Mouse (Mus musculus): ENCODE measurements around the gene Gcnt2. TPM values are rescaled to one million over a fixed set of nuclear protein-coding genes. Genes with fewer than 3 reads are reported as not detected.

Gcnt2 gene
- polyA plus RNA-seq, 1 experiment = 6.3 TPM

DNA sequence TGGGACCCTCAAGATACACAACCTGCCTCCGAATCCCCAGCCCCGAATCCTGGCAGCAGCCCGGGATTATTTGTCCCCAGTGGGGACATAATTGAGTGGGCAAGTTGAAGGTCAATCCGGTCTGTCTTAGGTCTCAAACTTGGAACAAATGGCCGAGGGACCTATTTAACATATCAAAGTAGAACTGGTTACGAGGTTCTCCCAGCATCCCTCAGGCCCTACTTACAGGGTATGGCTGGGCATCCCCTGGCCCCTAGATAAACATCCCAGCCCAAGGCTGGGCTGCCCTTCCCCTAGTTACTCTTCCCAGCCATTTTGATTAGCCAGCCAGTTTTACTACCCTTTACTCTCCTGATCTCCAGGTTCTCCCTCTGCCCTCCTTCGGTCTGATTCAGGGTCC is 8.3 kb upstream of the Gcnt2 start:
- Histone ChIP-seq H3K79me2 (ENCODE audit: control insufficient read depth, insufficient read depth) (no peaks in the 10 kb centered on the region), H3K4me3 (ENCODE audit: insufficient read depth, poor library complexity, severe bottlenecking) (no peak overlapping the region), H3K27me3 (ENCODE audit: control insufficient read depth, insufficient read depth, insufficient read length) (no peaks in the 10 kb centered on the region), H3K79me3 (ENCODE audit: low read depth) (no peaks in the 10 kb centered on the region), H3K36me3 (ENCODE audit: control insufficient read depth, insufficient read depth) (no peaks in the 10 kb centered on the region), H3ac (ENCODE audit: control insufficient read depth, insufficient read length, low read depth) (no peak overlapping the region)
- TF ChIP-seq CEBPB (IDR thresholded peaks at IDR 0.05; ENCODE audit: low read depth) (no peak), FOSL1 (IDR thresholded peaks at IDR 0.05; ENCODE audit: insufficient read depth, low read length, poor library complexity, severe bottlenecking) (no peak), USF1 (IDR thresholded peaks at IDR 0.05; ENCODE audit: low read depth) (no peak), MYOG (IDR thresholded peaks at IDR 0.05; ENCODE audit: control insufficient read depth, extremely low read depth, insufficient read length) (no peak), MAX (IDR thresholded peaks at IDR 0.05) (no peak), CTCF (IDR thresholded peaks at IDR 0.05; ENCODE audit: control insufficient read depth, insufficient read depth, insufficient read length) (no peak), MYOD1 (IDR thresholded peaks at IDR 0.05; ENCODE audit: control insufficient read depth, insufficient read length, low read depth) (no peak)

DNA sequence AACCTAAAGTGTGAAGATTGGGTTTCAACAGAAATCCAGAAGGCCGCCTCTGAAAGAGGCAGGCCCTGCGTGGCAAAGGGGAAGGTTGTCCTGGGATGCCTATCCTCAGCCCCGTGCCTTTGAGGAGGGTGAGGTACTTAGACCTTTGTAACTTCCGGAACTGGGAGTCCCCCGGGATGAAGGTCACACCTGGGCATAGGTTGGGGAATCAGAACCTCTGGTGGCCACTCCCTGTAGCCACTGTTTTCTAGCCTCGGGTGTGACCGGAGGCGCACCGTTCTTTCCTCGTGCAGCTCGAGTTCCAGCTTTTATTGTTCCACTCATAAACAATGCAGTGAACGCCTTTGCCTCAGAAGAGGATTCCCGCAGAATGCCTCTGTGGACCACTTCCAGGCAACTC is 7.6 kb upstream of the Gcnt2 start:
- TF ChIP-seq CEBPB (IDR thresholded peaks at IDR 0.05; ENCODE audit: low read depth) (no peak), USF1 (IDR thresholded peaks at IDR 0.05; ENCODE audit: low read depth) (no peak), FOSL1 (IDR thresholded peaks at IDR 0.05; ENCODE audit: insufficient read depth, low read length, poor library complexity, severe bottlenecking) (no peak), CTCF (IDR thresholded peaks at IDR 0.05; ENCODE audit: control insufficient read depth, insufficient read depth, insufficient read length) (no peak), MYOG (IDR thresholded peaks at IDR 0.05; ENCODE audit: control insufficient read depth, extremely low read depth, insufficient read length) (no peak), MAX (IDR thresholded peaks at IDR 0.05) (no peak), MYOD1 (IDR thresholded peaks at IDR 0.05; ENCODE audit: control insufficient read depth, insufficient read length, low read depth) (no peak)

DNA sequence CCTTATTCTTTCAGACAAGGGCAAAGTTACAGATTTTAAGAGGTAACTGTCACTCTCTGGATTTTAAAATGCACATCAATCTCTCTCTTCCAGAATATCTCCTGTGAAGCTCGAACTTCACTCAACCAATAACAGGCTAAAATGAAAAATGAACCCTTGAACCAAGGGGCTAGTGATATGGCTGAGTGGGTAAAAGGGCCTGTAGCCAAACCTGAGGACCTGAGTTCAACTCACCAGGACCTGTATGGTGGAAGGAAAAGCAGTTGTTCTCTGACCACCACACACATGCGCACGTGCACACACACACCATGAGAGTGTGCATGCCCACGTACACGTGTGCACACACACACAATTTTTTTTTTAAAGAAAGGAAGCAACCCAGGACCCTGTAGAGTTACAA is 6.8 kb upstream of the Gcnt2 start:
- no peak overlapping the region for H3K4me3 ChIP-seq (ENCODE audit: insufficient read depth, poor library complexity, severe bottlenecking)
- no peak overlapping the region for H3ac ChIP-seq (ENCODE audit: control insufficient read depth, insufficient read length, low read depth)
- H3K27me3 ChIP-seq (ENCODE audit: control insufficient read depth, insufficient read depth, insufficient read length) = no peaks in the 10 kb centered on the region
- no peaks in the 10 kb centered on the region for H3K79me3 ChIP-seq (ENCODE audit: low read depth)
- H3K79me2 ChIP-seq (ENCODE audit: control insufficient read depth, insufficient read depth) = no peaks in the 10 kb centered on the region
- TF ChIP-seq MYOG (IDR thresholded peaks at IDR 0.05; ENCODE audit: control insufficient read depth, extremely low read depth, insufficient read length) (no peak), CEBPB (IDR thresholded peaks at IDR 0.05; ENCODE audit: low read depth) (no peak), FOSL1 (IDR thresholded peaks at IDR 0.05; ENCODE audit: insufficient read depth, low read length, poor library complexity, severe bottlenecking) (no peak), MAX (IDR thresholded peaks at IDR 0.05) (no peak), CTCF (IDR thresholded peaks at IDR 0.05; ENCODE audit: control insufficient read depth, insufficient read depth, insufficient read length) (no peak), MYOD1 (IDR thresholded peaks at IDR 0.05; ENCODE audit: control insufficient read depth, insufficient read length, low read depth) (no peak), USF1 (IDR thresholded peaks at IDR 0.05; ENCODE audit: low read depth) (no peak)
- H3K36me3 ChIP-seq (ENCODE audit: control insufficient read depth, insufficient read depth) = no peaks in the 10 kb centered on the region

More for the DNA sequence above, 7.6 kb upstream of the Gcnt2 start:
- Histone ChIP-seq H3K79me2 (ENCODE audit: control insufficient read depth, insufficient read depth) (no peaks in the 10 kb centered on the region), H3K36me3 (ENCODE audit: control insufficient read depth, insufficient read depth) (no peaks in the 10 kb centered on the region), H3K79me3 (ENCODE audit: low read depth) (no peaks in the 10 kb centered on the region), H3ac (ENCODE audit: control insufficient read depth, insufficient read length, low read depth) (no peak overlapping the region), H3K27me3 (ENCODE audit: control insufficient read depth, insufficient read depth, insufficient read length) (no peaks in the 10 kb centered on the region), H3K4me3 (ENCODE audit: insufficient read depth, poor library complexity, severe bottlenecking) (no peak overlapping the region)

DNA sequence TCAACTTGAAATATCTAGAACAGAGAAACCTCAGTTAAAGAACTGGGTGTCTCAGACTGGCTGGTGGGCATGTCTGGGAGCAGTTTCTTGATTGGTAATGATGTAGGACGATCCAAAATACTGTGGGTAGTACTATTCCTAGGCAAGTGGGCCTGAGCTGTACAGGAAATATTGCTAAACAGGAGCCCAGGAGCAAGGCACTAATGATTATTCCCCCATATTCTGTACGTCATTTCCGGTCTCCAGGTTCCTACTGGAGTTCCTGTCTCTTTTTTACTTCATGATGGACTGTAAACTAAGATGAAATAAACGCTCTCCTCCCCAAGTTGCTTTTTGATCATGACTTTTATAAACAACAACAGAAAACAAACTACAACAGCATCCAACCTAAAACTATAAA is 5.7 kb upstream of the Gcnt2 start:
- no peak for TF ChIP-seq MAX (IDR thresholded peaks at IDR 0.05)
- no peak for TF ChIP-seq CEBPB (IDR thresholded peaks at IDR 0.05; ENCODE audit: low read depth)
- TF ChIP-seq FOSL1 (IDR thresholded peaks at IDR 0.05; ENCODE audit: insufficient read depth, low read length, poor library complexity, severe bottlenecking) = no peak
- Histone ChIP-seq H3K36me3 (ENCODE audit: control insufficient read depth, insufficient read depth) (no peaks in the 10 kb centered on the region), H3K27me3 (ENCODE audit: control insufficient read depth, insufficient read depth, insufficient read length) (no peaks in the 10 kb centered on the region), H3K4me3 (ENCODE audit: insufficient read depth, poor library complexity, severe bottlenecking) (no peak overlapping the region), H3K79me2 (ENCODE audit: control insufficient read depth, insufficient read depth) (no peaks in the 10 kb centered on the region), H3K79me3 (ENCODE audit: low read depth) (no peaks in the 10 kb centered on the region), H3ac (ENCODE audit: control insufficient read depth, insufficient read length, low read depth) (no peak overlapping the region)

DNA sequence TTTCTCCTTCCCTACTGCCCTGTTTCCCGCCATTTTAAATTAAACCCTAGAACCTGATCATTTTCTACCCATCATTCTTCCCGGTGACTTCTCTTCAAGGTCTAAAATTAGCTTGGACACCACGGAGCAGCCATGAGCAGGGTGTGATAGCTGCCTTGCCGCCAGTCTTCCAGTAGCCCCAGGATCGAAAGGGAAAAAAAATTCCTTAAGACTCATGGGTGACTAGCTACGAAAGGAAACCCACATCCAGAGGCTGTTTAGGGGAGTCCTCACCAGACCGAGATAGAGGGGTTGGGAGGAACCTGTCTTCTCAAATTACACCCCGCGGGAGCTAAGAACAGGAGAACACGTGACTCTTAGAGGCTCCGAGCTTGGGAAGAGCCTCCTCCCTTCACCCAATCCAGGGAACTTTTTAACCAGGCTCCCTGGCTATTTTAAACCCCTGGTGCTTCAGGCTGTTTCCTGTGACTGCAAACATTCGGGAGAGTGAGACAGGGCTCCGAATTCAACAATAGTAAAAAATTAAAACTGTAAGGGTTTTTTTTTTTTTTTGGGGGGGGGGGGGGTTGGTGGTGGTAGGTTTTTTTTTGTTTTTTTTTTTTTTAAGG is 5.0 kb upstream of the Gcnt2 start:
- H3K79me2 ChIP-seq (ENCODE audit: control insufficient read depth, insufficient read depth) = no peaks in the 10 kb centered on the region
- no peak overlapping the region for H3K4me3 ChIP-seq (ENCODE audit: insufficient read depth, poor library complexity, severe bottlenecking)
- no peaks in the 10 kb centered on the region for H3K27me3 ChIP-seq (ENCODE audit: control insufficient read depth, insufficient read depth, insufficient read length)
- TF ChIP-seq FOSL1 (IDR thresholded peaks at IDR 0.05; ENCODE audit: insufficient read depth, low read length, poor library complexity, severe bottlenecking) = no peak
- no peak for TF ChIP-seq MYOD1 (IDR thresholded peaks at IDR 0.05; ENCODE audit: control insufficient read depth, insufficient read length, low read depth)
- peak; percentile 93 for TF ChIP-seq USF1 (IDR thresholded peaks at IDR 0.05; ENCODE audit: low read depth)
- no peak for TF ChIP-seq MAX (IDR thresholded peaks at IDR 0.05)
- TF ChIP-seq CEBPB (IDR thresholded peaks at IDR 0.05; ENCODE audit: low read depth) = no peak
- no peak overlapping the region for H3ac ChIP-seq (ENCODE audit: control insufficient read depth, insufficient read length, low read depth)
- H3K36me3 ChIP-seq (ENCODE audit: control insufficient read depth, insufficient read depth) = no peaks in the 10 kb centered on the region
- H3K79me3 ChIP-seq (ENCODE audit: low read depth) = no peaks in the 10 kb centered on the region

DNA sequence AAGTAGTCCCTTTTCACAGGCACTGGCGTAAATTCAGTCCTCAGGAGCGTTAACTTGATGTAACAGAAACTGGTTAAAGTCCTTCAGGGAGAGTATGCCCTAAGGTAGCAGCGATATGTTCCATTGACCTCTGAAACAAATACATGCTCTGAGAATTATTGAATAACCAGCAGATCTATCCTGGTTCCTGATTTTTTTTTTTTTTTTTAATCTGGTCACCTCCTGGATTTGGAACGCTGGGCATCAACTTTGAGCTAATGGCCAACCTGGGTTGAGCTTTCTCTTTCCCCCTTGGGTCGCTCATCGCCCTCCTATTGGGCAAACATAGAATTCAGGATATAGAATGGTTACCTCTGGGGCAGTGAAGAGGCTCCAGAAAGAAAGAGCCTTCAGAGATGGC is 4.3 kb upstream of the Gcnt2 start:
- Histone ChIP-seq H3K27me3 (ENCODE audit: control insufficient read depth, insufficient read depth, insufficient read length) (no peaks in the 10 kb centered on the region), H3K36me3 (ENCODE audit: control insufficient read depth, insufficient read depth) (no peaks in the 10 kb centered on the region), H3K4me3 (ENCODE audit: insufficient read depth, poor library complexity, severe bottlenecking) (no peak overlapping the region)

More for the DNA sequence above, 4.3 kb upstream of the Gcnt2 start:
- Histone ChIP-seq H3K79me2 (ENCODE audit: control insufficient read depth, insufficient read depth) (no peaks in the 10 kb centered on the region), H3ac (ENCODE audit: control insufficient read depth, insufficient read length, low read depth) (no peak overlapping the region), H3K79me3 (ENCODE audit: low read depth) (no peaks in the 10 kb centered on the region)
- TF ChIP-seq MYOD1 (IDR thresholded peaks at IDR 0.05; ENCODE audit: control insufficient read depth, insufficient read length, low read depth) (no peak), FOSL1 (IDR thresholded peaks at IDR 0.05; ENCODE audit: insufficient read depth, low read length, poor library complexity, severe bottlenecking) (no peak), USF1 (IDR thresholded peaks at IDR 0.05; ENCODE audit: low read depth) (no peak), CEBPB (IDR thresholded peaks at IDR 0.05; ENCODE audit: low read depth) (no peak), MYOG (IDR thresholded peaks at IDR 0.05; ENCODE audit: control insufficient read depth, extremely low read depth, insufficient read length) (no peak), CTCF (IDR thresholded peaks at IDR 0.05; ENCODE audit: control insufficient read depth, insufficient read depth, insufficient read length) (no peak), MAX (IDR thresholded peaks at IDR 0.05) (no peak)
